Mouse (Mus musculus): ENCODE data around the gene Olfr46.
"Not testable (repeated sequence)": the region's sequence is repeated elsewhere in the genome, so short reads cannot be mapped to it uniquely, and the experiment has no call there.

Olfr46 gene

DNA sequence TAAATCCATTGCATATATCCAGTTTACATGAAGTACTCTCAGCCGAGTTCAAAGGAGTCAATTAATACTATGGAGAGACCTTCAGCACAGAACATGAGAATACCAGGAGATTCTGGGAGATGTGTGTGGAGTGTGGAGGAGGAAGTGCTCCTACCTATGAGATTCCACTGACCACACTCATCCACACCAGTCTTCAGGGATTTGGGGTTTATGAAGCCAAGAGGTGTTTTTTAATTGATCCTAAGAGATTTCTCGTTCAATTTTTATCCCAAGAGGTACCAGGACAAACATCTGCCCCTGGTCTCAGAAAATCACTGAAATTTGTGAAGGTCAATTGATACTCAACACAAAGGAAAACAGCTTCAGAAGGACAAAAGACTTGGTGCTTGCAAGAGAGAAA, at the start of gene Olfr46:
Olfr46 (plus strand) TSS at position 301 of the 400 bp plus-strand sequence.
- not testable (repeated sequence) for DNase-seq (ENCODE audit: low read depth, low spot score)

DNA sequence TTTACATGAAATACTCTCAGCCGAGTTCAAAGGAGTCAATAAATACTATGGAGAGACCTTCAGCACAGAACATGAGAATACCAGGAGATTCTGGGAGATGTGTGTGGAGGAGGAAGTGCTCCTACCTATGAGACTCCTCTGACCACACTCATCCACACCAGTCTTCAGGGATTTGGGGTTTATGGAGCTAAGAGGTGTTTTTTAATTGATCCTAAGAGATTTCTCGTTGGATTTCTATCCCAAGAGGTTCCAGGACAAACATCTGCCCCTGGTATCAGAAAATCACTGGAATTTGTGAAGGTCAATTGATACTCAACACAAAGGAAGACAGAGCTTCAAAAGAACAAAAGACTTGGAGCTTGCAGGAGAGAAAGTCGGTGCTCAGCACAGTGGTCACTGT, 33.5 kb upstream of the Olfr46 start, which contains the start of gene Olfr538:
Olfr538 (plus strand) TSS at position 301 of the 400 bp plus-strand sequence.
- no peak for DNase-seq (ENCODE audit: low read depth, low spot score)

DNA sequence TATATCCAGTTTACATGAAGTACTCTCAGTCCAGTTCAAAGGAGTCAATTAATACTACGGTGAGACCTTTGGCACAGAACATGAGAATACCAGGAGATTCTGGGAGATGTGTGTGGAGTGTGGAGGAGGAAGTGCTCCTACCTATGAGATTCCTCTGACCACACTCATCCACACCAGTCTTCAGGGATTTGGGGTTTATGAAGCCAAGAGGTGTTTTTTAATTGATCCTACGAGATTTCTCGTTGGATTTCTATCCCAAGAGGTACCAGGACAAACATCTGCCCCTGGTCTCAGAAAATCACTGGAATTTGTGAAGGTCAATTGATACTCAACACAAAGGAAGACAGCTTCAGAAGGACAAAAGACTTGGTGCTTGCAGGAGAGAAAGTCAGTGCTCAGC, 27.6 kb downstream of the Olfr46 start, which contains the start of gene Olfr61:
Olfr61 (plus strand) TSS at position 301 of the 400 bp plus-strand sequence.
- not testable (repeated sequence) for DNase-seq (ENCODE audit: low read depth, low spot score)

DNA sequence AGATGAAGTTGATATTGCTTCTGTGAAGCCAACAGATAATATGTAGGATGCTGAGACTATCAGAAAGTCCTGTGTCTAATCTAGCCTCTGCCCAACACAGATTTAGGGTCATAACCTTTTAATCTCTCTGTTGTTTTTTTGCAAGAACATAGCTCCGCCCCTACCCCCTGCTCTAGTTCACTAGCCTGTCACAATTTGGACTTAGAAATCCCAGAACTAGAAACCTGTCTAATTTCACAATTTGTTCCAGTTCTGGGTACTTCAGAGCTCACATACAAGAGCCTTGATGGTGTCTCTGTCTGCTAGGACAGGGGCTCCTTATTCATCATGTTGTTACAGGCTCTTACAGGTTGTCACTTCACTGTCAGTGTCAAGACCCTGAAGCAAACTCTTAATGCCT, 29.5 kb downstream of the Olfr46 start:
- DNase-seq (ENCODE audit: low read depth, low spot score) = no peak

DNA sequence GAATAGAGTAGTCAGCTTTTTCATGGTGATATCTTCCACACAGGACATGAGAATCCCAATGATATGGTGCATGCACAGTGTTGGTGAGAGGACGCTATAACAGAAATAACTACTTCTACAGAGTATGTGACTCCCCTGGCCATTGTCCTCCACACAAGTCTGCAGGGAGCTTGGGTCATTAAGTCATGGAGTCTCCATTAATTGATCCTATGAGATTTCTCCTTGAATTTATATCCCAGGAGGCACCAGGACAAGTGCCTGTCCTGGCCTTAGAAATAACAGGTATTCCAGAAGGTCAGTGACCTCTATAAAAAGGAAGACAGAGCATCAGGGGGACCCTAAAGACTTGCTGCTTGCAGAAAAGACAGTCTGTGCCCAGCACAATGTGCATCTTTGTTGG, 45.1 kb downstream of the Olfr46 start, which contains the start of gene Olfr53:
Olfr53 (plus strand) TSS at position 301 of the 400 bp plus-strand sequence.
- no peak for DNase-seq (ENCODE audit: low read depth, low spot score)

DNA sequence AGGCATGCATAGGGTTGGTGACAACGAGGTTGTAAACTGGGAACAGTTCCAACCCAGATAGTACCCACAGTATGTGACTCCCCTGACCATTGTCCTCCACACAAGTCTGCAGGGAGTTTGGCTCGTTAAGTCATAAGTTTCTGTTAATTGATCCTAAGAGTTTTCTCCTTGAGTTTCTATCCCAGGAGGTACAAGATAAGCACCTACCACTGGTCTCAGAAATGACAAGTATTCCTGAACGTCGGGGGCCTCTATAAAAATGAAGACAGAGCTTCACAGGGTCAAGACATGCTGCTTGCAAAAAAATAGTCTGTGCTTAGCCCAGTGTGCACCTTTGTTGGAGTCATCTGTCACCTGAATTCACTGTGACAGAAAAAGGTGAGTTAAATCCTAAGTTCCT, 58.6 kb downstream of the Olfr46 start, which contains the start of gene Olfr539:
Olfr539 (plus strand) TSS at position 301 of the 400 bp plus-strand sequence.
- no peak for DNase-seq (ENCODE audit: low read depth, low spot score)
